Mouse (Mus musculus) intestine, embryonic 16.5 days (tissue): ENCODE data around the gene Rassf8. TPM values are rescaled to one million over a fixed set of nuclear protein-coding genes. Genes with fewer than 3 reads are reported as not detected.

Source experiments
- ATAC-seq: fragments of 200-750 bp; cut with Nextera tagmentation; 2 replicates; pipeline ENCODE4 v1.8.0; 2017; ENCODE audit warnings: moderate TSS enrichment, moderate library complexity
- H3K27ac ChIP-seq: fragments of 300-500 bp; sonication (generic); 2 replicates; pipeline ENCODE4 v1.5.1; 2014; ENCODE audit warnings: mild to moderate bottlenecking, low read length
- H3K27me3 ChIP-seq: fragments of 300-500 bp; sonication (generic); replicated peaks from 2 replicates; pipeline ENCODE4 v1.6.1; 2014; ENCODE audit warnings: low read length, control low read depth, mixed read lengths; ENCODE audit not compliant: control insufficient read depth, insufficient read depth
- H3K36me3 ChIP-seq: fragments of 300-500 bp; sonication (generic); 2 replicates; pipeline ENCODE4 v1.6.1; 2014; ENCODE audit warnings: low read length, control low read depth; ENCODE audit not compliant: control insufficient read depth, insufficient read depth
- H3K4me1 ChIP-seq: fragments of 300-500 bp; sonication (generic); 2 replicates; pipeline ENCODE4 v1.6.1; 2014; ENCODE audit warnings: low read length, control low read depth, mixed read lengths; ENCODE audit not compliant: control insufficient read depth, insufficient read depth
- H3K4me2 ChIP-seq: fragments of 300-500 bp; sonication (generic); 2 replicates; pipeline ENCODE4 v1.6.1; 2014; ENCODE audit warnings: low read depth, low read length, control low read depth
- H3K4me3 ChIP-seq: fragments of 300-500 bp; sonication (generic); 2 replicates; pipeline ENCODE4 v1.5.1; 2014; ENCODE audit warnings: mild to moderate bottlenecking, low read length
- H3K9ac ChIP-seq: fragments of 300-500 bp; sonication (generic); 2 replicates; pipeline ENCODE4 v1.6.1; 2014; ENCODE audit warnings: low read depth, low read length
- H3K9me3 ChIP-seq: fragments of 300-500 bp; sonication (generic); 2 replicates; pipeline ENCODE4 v1.6.1; 2016; ENCODE audit warnings: low read length, control low read depth; ENCODE audit not compliant: control insufficient read depth
- WGBS: fragments of 180-500 bp; shearing (Covaris S2); extraction: QIAGEN DNeasy Blood & Tissue Kit; methylation state at CpG from one replicate; pipeline ENCODE4 v1.1.7; 2014; 5-methylcytosine and 5-hydroxymethylcytosine counted together
- polyA plus RNA-seq: library from polyadenylated mRNA; unstranded; fragments of >200 nt; fragmentation: Nextera tagmentation; extraction: Ambion mirVana; gene quantifications from 2 replicates; pipeline ENCODE4 v1.2.1, GENCODE M21; 2015

Gene Rassf8
- polyA plus RNA-seq, 1 experiment from 2014 or later, result 3.1 TPM

GRCm38 (mm10) chr6:145861462-145862227 is 115.1 kb downstream of the Rassf8 start:
- Histone ChIP-seq H3K4me1 (peaks cover 15% of the 10 kb centered on the region; the same call in 1 of the 2 replicates), H3K4me2 (no peak overlapping the region), H3K9me3 (no peaks in the 10 kb centered on the region), H3K4me3 (no peak overlapping the region), H3K27me3 (peaks cover 43% of the 10 kb centered on the region), H3K27ac (no peak overlapping the region), H3K9ac (no peak overlapping the region), H3K36me3 (no peaks in the 10 kb centered on the region)
- no peak for ATAC-seq
- 81% methylated on average over 9 of the region's 9 CpGs for WGBS

GRCm38 (mm10) chr6:145862321-145862720 is 115.8 kb downstream of the Rassf8 start:
- no peaks in the 10 kb centered on the region for H3K36me3 ChIP-seq
- H3K9me3 ChIP-seq, result no peaks in the 10 kb centered on the region
- H3K4me2 ChIP-seq, result peak overlapping the region; percentile 99
- 19% methylated on average over 4 of the region's 4 CpGs for WGBS
- H3K27me3 ChIP-seq, result peaks cover 43% of the 10 kb centered on the region
- peak overlapping the region; percentile 63 for H3K4me3 ChIP-seq
- H3K4me1 ChIP-seq, result peaks cover 15% of the 10 kb centered on the region; the same call in 1 of the 2 replicates
- ATAC-seq, result no peak
- no peak overlapping the region for H3K27ac ChIP-seq
- H3K9ac ChIP-seq, result peak overlapping the region; percentile 64; the same call in 1 of the 2 replicates

- Histone ChIP-seq H3K4me3 (peak overlapping the region; percentile 63), H3K9ac (peak overlapping the region; percentile 64), H3K27me3 (peaks cover 43% of the 10 kb centered on the region), H3K9me3 (no peaks in the 10 kb centered on the region), H3K36me3 (no peaks in the 10 kb centered on the region), H3K4me2 (peak overlapping the region; percentile 99), H3K4me1 (peaks cover 15% of the 10 kb centered on the region; the same call in 1 of the 2 replicates), H3K27ac (no peak overlapping the region)
- 1% methylated on average over 35 of the region's 35 CpGs for WGBS
- no peak for ATAC-seq
Observed at GRCm38 (mm10) chr6:145862739-145863064, 116.2 kb downstream of the Rassf8 start.

GRCm38 (mm10) chr6:145863065-145863971 is 116.8 kb downstream of the Rassf8 start:
- Histone ChIP-seq H3K4me2 (peak overlapping the region; percentile 99), H3K9me3 (no peaks in the 10 kb centered on the region), H3K4me1 (peaks cover 15% of the 10 kb centered on the region; the same call in 1 of the 2 replicates), H3K36me3 (no peaks in the 10 kb centered on the region), H3K4me3 (peak overlapping the region; percentile 63), H3K9ac (peak overlapping the region; percentile 64), H3K27me3 (peaks cover 43% of the 10 kb centered on the region), H3K27ac (no peak overlapping the region)
- WGBS, result under 1% methylated on average over 80 of the region's 105 CpGs
- peak; percentile 71 for ATAC-seq

GRCm38 (mm10) chr6:145864171-145864570 is 117.6 kb downstream of the Rassf8 start:
- peak overlapping the region; percentile 64; the same call in 1 of the 2 replicates for H3K9ac ChIP-seq
- no peak for ATAC-seq
- peaks cover 43% of the 10 kb centered on the region for H3K27me3 ChIP-seq
- H3K27ac ChIP-seq, result no peak overlapping the region
- H3K9me3 ChIP-seq, result no peaks in the 10 kb centered on the region
- 3% methylated on average over 8 of the region's 8 CpGs for WGBS
- H3K4me3 ChIP-seq, result peak overlapping the region; percentile 63
- peak overlapping the region; percentile 99 for H3K4me2 ChIP-seq
- H3K4me1 ChIP-seq, result peaks cover 15% of the 10 kb centered on the region; the same call in 1 of the 2 replicates
- H3K36me3 ChIP-seq, result no peaks in the 10 kb centered on the region

GRCm38 (mm10) chr6:145865289-145865885 is 118.8 kb downstream of the Rassf8 start, which contains the start of gene Bhlhe41:
Gene Bhlhe41 (minus strand): TSS chr6:145865558.
- peak within 1 kb of the TSS; percentile 65 for H3K9ac ChIP-seq
- no peak within 1 kb of the TSS for H3K27ac ChIP-seq
- no peaks in the 10 kb centered on the region for H3K9me3 ChIP-seq
- H3K4me2 ChIP-seq, result peak within 1 kb of the TSS; percentile 98
- no peaks in the 10 kb centered on the region for H3K36me3 ChIP-seq
- peaks cover 43% of the 10 kb centered on the region for H3K27me3 ChIP-seq
- H3K4me3 ChIP-seq, result peak within 1 kb of the TSS; percentile 63
- ATAC-seq, result peak; percentile 54
- 1% methylated on average over 56 of the region's 57 CpGs for whole genome bisulfite sequencing
- H3K4me1 ChIP-seq, result peaks cover 15% of the 10 kb centered on the region; the same call in 1 of the 2 replicates

- Histone ChIP-seq H3K4me3 (peak overlapping the region; percentile 58), H3K4me1 (peaks cover 15% of the 10 kb centered on the region; the same call in 1 of the 2 replicates), H3K27me3 (peaks cover 43% of the 10 kb centered on the region), H3K9ac (peak overlapping the region; percentile 65), H3K27ac (no peak overlapping the region), H3K9me3 (no peaks in the 10 kb centered on the region), H3K4me2 (peak overlapping the region; percentile 98), H3K36me3 (no peaks in the 10 kb centered on the region)
- under 1% methylated on average over 69 of the region's 69 CpGs for WGBS
- ATAC-seq, result peak; percentile 77
Observed at GRCm38 (mm10) chr6:145865886-145866851, 119.6 kb downstream of the Rassf8 start.

- H3K36me3 ChIP-seq, result no peaks in the 10 kb centered on the region
- H3K4me2 ChIP-seq, result peak overlapping the region; percentile 98; the same call in 1 of the 2 replicates
- H3K27ac ChIP-seq, result no peak overlapping the region
- peaks cover 42% of the 10 kb centered on the region for H3K27me3 ChIP-seq
- WGBS, result 61% methylated on average over 3 of the region's 3 CpGs
- no peak for ATAC-seq
- H3K4me1 ChIP-seq, result peaks cover 15% of the 10 kb centered on the region; the same call in 1 of the 2 replicates
- H3K9ac ChIP-seq, result no peak overlapping the region; the same call in 1 of the 2 replicates
- H3K9me3 ChIP-seq, result no peaks in the 10 kb centered on the region
- no peak overlapping the region for H3K4me3 ChIP-seq
Observed at GRCm38 (mm10) chr6:145867111-145867510, 120.6 kb downstream of the Rassf8 start.
